Mouse (Mus musculus) intestine, embryonic 15.5 days (tissue): ENCODE data around the gene Mapre3. TPM values are rescaled to one million over a fixed set of nuclear protein-coding genes. Genes with fewer than 3 reads are reported as not detected.
A peak's percentile ranks its signal among the peaks of the same experiment; 100 is the strongest.

ENCODE experiments used
- ATAC-seq: fragments of 200-750 bp; cut with Nextera tagmentation; 2 replicates; pipeline ENCODE4 v1.8.0; 2017; ENCODE audit warnings: moderate TSS enrichment, moderate library complexity
- H3K27ac ChIP-seq: fragments of 300-500 bp; sonication (generic); 2 replicates; pipeline ENCODE4 v1.5.1; 2015; ENCODE audit warnings: mild to moderate bottlenecking, inconsistent platforms
- H3K27me3 ChIP-seq: fragments of 300-500 bp; sonication (generic); replicated peaks from 2 replicates; pipeline ENCODE4 v1.6.1; 2015; ENCODE audit warnings: inconsistent platforms
- H3K36me3 ChIP-seq: fragments of 300-500 bp; sonication (generic); 2 replicates; pipeline ENCODE4 v1.6.1; 2015; ENCODE audit warnings: inconsistent platforms
- H3K4me1 ChIP-seq: fragments of 300-500 bp; sonication (generic); replicated peaks from 2 replicates; pipeline ENCODE4 v1.6.1; 2015; ENCODE audit warnings: inconsistent platforms
- H3K4me2 ChIP-seq: fragments of 300-500 bp; sonication (generic); replicated peaks from 2 replicates; pipeline ENCODE4 v1.6.1; 2015; ENCODE audit warnings: mild to moderate bottlenecking, inconsistent platforms
- H3K4me3 ChIP-seq: fragments of 300-500 bp; sonication (generic); replicated peaks from 2 replicates; pipeline ENCODE4 v1.5.1; 2015; ENCODE audit warnings: inconsistent platforms
- H3K9ac ChIP-seq: fragments of 300-500 bp; sonication (generic); 2 replicates; pipeline ENCODE4 v1.6.1; 2015; ENCODE audit warnings: inconsistent platforms
- H3K9me3 ChIP-seq: fragments of 300-500 bp; sonication (generic); 2 replicates; pipeline ENCODE4 v1.6.1; 2016; ENCODE audit warnings: inconsistent platforms
- WGBS: fragments of 180-500 bp; shearing (Covaris S2); methylation state at CpG from one replicate; pipeline ENCODE4 v1.1.7; 2015; 5-methylcytosine and 5-hydroxymethylcytosine counted together
- polyA plus RNA-seq: library from polyadenylated mRNA; unstranded; fragments of >200 nt; fragmentation: Nextera tagmentation; extraction: Ambion mirVana; gene quantifications from 2 replicates; pipeline ENCODE4 v1.2.1, GENCODE M21; 2015

Mapre3 gene
- polyA plus RNA-seq, 1 experiment from 2014 or later: 17.4 TPM

DNA sequence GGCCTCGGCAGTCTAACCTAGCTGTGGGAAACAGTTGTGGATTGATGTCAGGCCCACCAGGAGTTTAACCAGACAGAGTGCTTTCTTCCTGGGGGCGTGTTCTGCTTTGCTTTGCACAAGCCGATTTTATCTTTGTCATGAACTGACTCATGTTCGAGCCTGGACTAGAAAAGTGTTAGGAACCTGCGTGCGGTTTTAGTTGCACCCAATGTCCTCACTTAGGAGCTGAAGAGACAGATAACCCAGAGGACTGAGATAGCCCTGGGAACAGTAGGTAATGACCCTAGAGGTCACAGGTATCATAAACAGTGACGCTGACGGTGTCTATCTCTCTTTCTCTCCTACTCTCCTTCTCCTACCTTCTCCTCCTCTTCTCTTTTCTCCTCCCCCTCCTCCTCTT, 16.5 kb upstream of the Mapre3 start:
- no peaks in the 10 kb centered on the region for H3K36me3 ChIP-seq
- ATAC-seq: no peak
- no peak overlapping the region for H3K4me2 ChIP-seq
- H3K9me3 ChIP-seq: no peaks in the 10 kb centered on the region
- H3K27me3 ChIP-seq: no peaks in the 10 kb centered on the region
- no peak overlapping the region for H3K9ac ChIP-seq
- no peak overlapping the region for H3K27ac ChIP-seq
- no peaks in the 10 kb centered on the region for H3K4me1 ChIP-seq
- no peak overlapping the region for H3K4me3 ChIP-seq
- WGBS: 58% methylated on average over 8 of the region's 8 CpGs

DNA sequence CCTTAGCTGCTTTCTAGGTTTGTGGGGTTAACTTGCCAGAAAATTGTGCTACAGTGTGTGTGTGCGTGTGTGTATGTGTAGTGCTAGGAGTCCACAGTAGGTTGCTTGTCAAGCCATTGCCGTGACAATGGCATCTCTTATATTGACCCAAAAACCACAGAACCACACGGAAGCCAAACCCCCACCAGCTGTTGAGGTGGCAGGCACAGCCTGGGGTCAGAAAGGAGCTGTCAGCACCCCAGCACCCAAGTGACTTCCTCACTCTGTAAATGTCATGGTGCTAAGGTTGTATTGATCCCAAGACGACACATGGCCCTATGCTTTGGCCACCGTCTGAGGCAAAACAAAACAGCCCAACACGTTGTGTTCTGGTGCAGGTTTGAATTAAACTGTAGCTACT, 15.5 kb upstream of the Mapre3 start:
- no peaks in the 10 kb centered on the region for H3K36me3 ChIP-seq
- ATAC-seq: no peak
- H3K27ac ChIP-seq: no peak overlapping the region
- no peak overlapping the region for H3K4me2 ChIP-seq
- WGBS: 77% methylated on average over 6 of the region's 6 CpGs
- H3K9me3 ChIP-seq: no peaks in the 10 kb centered on the region
- no peak overlapping the region for H3K9ac ChIP-seq
- H3K4me1 ChIP-seq: no peaks in the 10 kb centered on the region
- H3K4me3 ChIP-seq: no peak overlapping the region
- no peaks in the 10 kb centered on the region for H3K27me3 ChIP-seq

GRCm38 (mm10) chr5:30802724-30803467, 11.5 kb upstream of the Mapre3 start:
- H3K27ac ChIP-seq: no peak overlapping the region
- H3K4me1 ChIP-seq: no peaks in the 10 kb centered on the region
- no peak overlapping the region for H3K4me2 ChIP-seq
- no peak overlapping the region for H3K4me3 ChIP-seq
- H3K36me3 ChIP-seq: no peaks in the 10 kb centered on the region
- WGBS: 65% methylated on average over 12 of the region's 12 CpGs
- H3K9ac ChIP-seq: no peak overlapping the region
- no peaks in the 10 kb centered on the region for H3K9me3 ChIP-seq
- ATAC-seq: no peak
- H3K27me3 ChIP-seq: no peaks in the 10 kb centered on the region

DNA sequence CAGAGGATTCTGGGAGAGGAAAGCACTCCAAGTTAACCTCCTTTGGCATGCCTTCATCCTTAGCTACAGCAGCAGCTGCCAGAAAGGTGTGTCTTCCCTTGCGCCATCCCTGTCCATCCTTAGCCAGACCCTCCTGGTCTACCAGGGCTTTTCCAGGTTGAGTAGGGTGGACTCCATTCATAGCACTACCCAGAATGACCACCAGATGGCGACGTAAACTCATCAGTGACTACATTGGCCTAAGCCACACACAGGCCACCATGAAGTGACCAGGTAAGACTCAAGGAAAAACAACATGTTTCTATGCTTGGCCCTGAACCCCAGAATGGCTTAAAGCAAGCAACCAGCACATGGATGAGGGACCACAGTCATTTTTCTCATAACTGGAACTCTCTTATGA, 8.3 kb upstream of the Mapre3 start:
- Histone ChIP-seq H3K4me2 (no peak overlapping the region), H3K27ac (no peak overlapping the region), H3K27me3 (no peaks in the 10 kb centered on the region), H3K9ac (no peak overlapping the region), H3K4me1 (no peaks in the 10 kb centered on the region), H3K4me3 (no peak overlapping the region), H3K36me3 (no peaks in the 10 kb centered on the region), H3K9me3 (no peaks in the 10 kb centered on the region)
- WGBS: 3% methylated on average over 3 of the region's 3 CpGs
- ATAC-seq: peak; percentile 84

DNA sequence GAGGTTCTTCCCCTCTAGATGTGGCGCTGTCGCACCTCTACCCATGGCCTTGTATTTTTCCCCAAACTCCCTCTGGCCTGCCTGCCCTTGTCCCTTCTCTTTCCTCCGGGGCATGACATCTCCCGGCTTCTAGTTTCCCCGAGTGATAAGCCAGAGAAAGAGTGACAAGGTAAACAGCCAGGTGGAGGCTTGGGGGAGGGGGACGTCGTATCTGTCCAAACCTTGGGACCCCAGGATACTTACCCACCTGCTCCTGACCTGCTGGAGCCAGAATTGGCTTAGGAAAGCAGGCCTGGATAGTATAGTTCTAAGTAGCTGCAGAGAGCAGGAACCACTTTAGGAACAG, 652 bp downstream of the Mapre3 start:
- no peaks in the 10 kb centered on the region for H3K36me3 ChIP-seq
- 0 out of 2 replicates have a peak overlapping the region, but pooled peaks have one; percentile 13 for H3K27ac ChIP-seq
- peak; percentile 15; the same call in 1 of the 2 replicates for ATAC-seq
- no peaks in the 10 kb centered on the region for H3K9me3 ChIP-seq
- peak overlapping the region; percentile 91 for H3K4me2 ChIP-seq
- no peaks in the 10 kb centered on the region for H3K27me3 ChIP-seq
- WGBS: 3% methylated on average over 7 of the region's 7 CpGs
- H3K4me3 ChIP-seq: peak overlapping the region; percentile 81
- peaks cover 5% of the 10 kb centered on the region for H3K4me1 ChIP-seq
- peak overlapping the region; percentile 80 for H3K9ac ChIP-seq

DNA sequence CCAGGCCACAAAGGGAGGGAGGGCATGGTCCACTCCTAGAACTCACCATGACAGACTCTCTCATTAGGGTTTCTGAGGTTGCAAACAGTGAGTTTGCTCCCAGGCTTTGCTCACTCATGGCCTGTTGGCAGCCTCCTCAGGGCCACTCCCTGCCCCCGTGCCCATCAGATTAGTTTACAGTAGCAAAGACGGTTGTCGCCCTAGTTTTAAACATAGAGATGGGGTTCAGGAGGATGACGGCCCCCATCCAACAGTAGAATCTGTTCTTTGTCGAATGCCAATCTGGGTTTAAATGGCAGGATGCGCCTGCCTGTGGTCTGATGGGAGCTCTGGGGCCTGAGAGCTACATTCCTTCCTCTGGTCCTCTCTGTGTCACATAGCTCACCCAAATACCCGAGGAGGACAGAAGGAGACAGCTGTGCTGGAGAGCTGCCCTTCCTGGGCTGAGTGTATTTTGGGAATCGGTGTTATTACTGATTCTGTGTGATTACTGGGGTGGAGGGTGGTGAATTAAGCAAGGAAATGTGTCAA, 1.9 kb downstream of the Mapre3 start:
- Histone ChIP-seq H3K9me3 (no peaks in the 10 kb centered on the region), H3K27ac (no peak overlapping the region), H3K4me1 (peaks cover 5% of the 10 kb centered on the region), H3K27me3 (no peaks in the 10 kb centered on the region), H3K4me2 (no peak overlapping the region), H3K4me3 (no peak overlapping the region), H3K9ac (no peak overlapping the region), H3K36me3 (no peaks in the 10 kb centered on the region)
- WGBS: 51% methylated on average over 8 of the region's 8 CpGs
- ATAC-seq: no peak

GRCm38 (mm10) chr5:30818758-30819309, 4.4 kb downstream of the Mapre3 start:
- no peaks in the 10 kb centered on the region for H3K36me3 ChIP-seq
- peaks cover 5% of the 10 kb centered on the region for H3K4me1 ChIP-seq
- no peak overlapping the region for H3K9ac ChIP-seq
- ATAC-seq: no peak
- H3K4me3 ChIP-seq: no peak overlapping the region
- WGBS: 94% methylated on average over 8 of the region's 8 CpGs
- H3K4me2 ChIP-seq: no peak overlapping the region
- H3K27ac ChIP-seq: no peak overlapping the region
- H3K9me3 ChIP-seq: no peaks in the 10 kb centered on the region
- no peaks in the 10 kb centered on the region for H3K27me3 ChIP-seq

DNA sequence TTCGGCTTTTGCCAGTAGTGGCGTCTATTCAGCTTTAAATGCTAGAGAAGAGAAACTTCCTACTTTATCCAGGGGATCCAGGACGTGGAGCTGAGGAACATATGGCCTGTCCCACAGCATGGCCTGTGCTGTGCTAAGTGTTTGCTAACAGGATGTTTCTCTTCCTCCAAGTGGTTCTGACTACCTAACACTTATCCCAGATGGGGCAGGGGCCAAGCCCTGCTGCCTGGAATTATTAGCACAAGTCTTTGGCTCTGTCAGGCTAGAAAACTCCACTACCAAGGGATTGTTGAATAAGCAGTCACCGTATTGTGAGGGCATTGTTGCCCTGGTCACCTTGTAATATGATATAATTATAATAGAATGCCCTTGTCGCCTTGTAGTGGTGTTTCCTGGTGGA, 8.2 kb downstream of the Mapre3 start:
- 73% methylated on average over 5 of the region's 5 CpGs for WGBS
- Histone ChIP-seq H3K4me2 (no peak overlapping the region), H3K4me3 (no peak overlapping the region), H3K4me1 (no peaks in the 10 kb centered on the region), H3K9ac (no peak overlapping the region), H3K36me3 (no peaks in the 10 kb centered on the region), H3K27ac (no peak overlapping the region), H3K27me3 (no peaks in the 10 kb centered on the region), H3K9me3 (no peaks in the 10 kb centered on the region)
- no peak for ATAC-seq

- Histone ChIP-seq H3K4me3 (no peak overlapping the region), H3K4me1 (no peaks in the 10 kb centered on the region), H3K4me2 (no peak overlapping the region), H3K27ac (no peak overlapping the region), H3K9ac (no peak overlapping the region), H3K27me3 (no peaks in the 10 kb centered on the region), H3K36me3 (no peaks in the 10 kb centered on the region), H3K9me3 (no peaks in the 10 kb centered on the region)
- WGBS: 83% methylated on average over 3 of the region's 3 CpGs
- no peak for ATAC-seq
These were observed 8.7 kb downstream of the Mapre3 start for GRCm38 (mm10) chr5:30823091-30823490.

- WGBS: 88% methylated on average over 11 of the region's 11 CpGs
- no peaks in the 10 kb centered on the region for H3K36me3 ChIP-seq
- H3K4me3 ChIP-seq: no peak overlapping the region
- no peaks in the 10 kb centered on the region for H3K27me3 ChIP-seq
- ATAC-seq: no peak
- H3K4me1 ChIP-seq: no peaks in the 10 kb centered on the region
- H3K9me3 ChIP-seq: no peaks in the 10 kb centered on the region
- H3K27ac ChIP-seq: no peak overlapping the region
- no peak overlapping the region for H3K4me2 ChIP-seq
- no peak overlapping the region for H3K9ac ChIP-seq
These were observed 9.9 kb downstream of the Mapre3 start for GRCm38 (mm10) chr5:30824124-30824988.

DNA sequence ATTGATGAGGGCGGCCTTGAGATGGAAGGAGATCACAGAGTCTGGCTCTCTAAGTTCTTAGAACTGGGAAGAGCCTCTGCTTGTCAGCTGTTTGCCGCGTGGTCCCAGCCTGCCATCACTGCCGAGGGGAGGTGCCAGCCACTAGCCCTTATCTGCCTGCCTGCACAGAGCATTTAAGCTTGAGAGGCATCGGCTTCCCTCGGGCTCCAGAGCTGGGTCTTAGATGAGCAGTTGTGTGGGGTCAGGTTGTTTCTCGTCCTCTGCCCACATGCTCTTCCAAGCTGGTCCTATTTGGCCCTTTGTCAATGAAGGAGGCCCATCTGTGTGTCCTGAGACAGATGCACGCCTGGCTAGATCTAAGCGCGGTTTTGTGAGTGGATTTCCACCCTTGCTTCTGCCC, 10.7 kb downstream of the Mapre3 start:
- Histone ChIP-seq H3K4me3 (no peak overlapping the region), H3K27me3 (no peaks in the 10 kb centered on the region), H3K4me2 (no peak overlapping the region), H3K27ac (no peak overlapping the region), H3K9ac (no peak overlapping the region), H3K36me3 (no peaks in the 10 kb centered on the region), H3K4me1 (no peaks in the 10 kb centered on the region), H3K9me3 (no peaks in the 10 kb centered on the region)
- 67% methylated on average over 10 of the region's 10 CpGs for WGBS
- no peak for ATAC-seq

- H3K36me3 ChIP-seq: no peaks in the 10 kb centered on the region
- no peaks in the 10 kb centered on the region for H3K4me1 ChIP-seq
- H3K9ac ChIP-seq: no peak overlapping the region
- no peak for ATAC-seq
- 79% methylated on average over 6 of the region's 6 CpGs for WGBS
- H3K9me3 ChIP-seq: no peaks in the 10 kb centered on the region
- H3K27ac ChIP-seq: no peak overlapping the region
- no peak overlapping the region for H3K4me2 ChIP-seq
- H3K27me3 ChIP-seq: no peaks in the 10 kb centered on the region
- no peak overlapping the region for H3K4me3 ChIP-seq
These were observed 11.4 kb downstream of the Mapre3 start for GRCm38 (mm10) chr5:30825821-30826220.
